Mouse (Mus musculus) heart, adult 18-20 months (tissue): ENCODE data around the gene Sumf2. TPM values are rescaled to one million over a fixed set of nuclear protein-coding genes. Genes with fewer than 3 reads are reported as not detected.

Source experiments
- DNase-seq, 2 experiments: peaks; one replicate each; pipeline ENCODE4 v3.0.0; 2021 to 2022; ENCODE audit warnings: mixed read lengths in 1 of 2
- total RNA-seq, 2 experiments: library from RNA; stranded (reverse); gene quantifications; 2 replicates each; pipeline ENCODE4 v1.2.3; 2021

The Sumf2 gene
- total RNA-seq, 2 experiments from 2014 or later, result 10.3 to 11.9 TPM

- DNase-seq, result peak; percentile 92 to 94
Measured at GRCm38 (mm10) chr5:129908242-129908965, 61.6 kb downstream of the Sumf2 start, which contains the start of gene Nupr1l. Gene Nupr1l, plus strand, starts transcription at chr5:129908540.

GRCm38 (mm10) chr5:129909147-129909546, 62.4 kb downstream of the Sumf2 start:
- no peak for DNase-seq

DNA sequence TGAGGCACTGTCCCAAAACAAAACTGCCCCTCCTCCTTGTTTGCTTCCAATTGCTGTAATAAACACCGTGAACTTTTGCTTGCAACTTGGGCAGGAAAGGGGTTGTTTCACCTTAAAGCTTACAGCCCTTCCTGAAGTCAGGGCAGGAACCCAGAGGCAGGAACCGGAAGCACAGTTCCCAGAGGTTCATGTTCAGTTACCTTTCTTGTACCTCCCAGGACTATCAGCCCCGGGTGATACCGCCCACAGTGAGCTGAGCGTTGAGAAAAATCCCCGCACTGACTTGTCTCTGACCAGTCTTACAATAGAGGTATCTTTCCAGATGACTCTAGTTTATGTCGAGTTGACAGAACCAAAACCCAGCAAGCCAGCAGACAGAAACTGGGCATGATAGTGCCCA, 62.8 kb downstream of the Sumf2 start:
- no peak for DNase-seq

Other genes with a start within 250 kb of the Sumf2 start
- 1 to 10 TPM; 2.4 to 2.9 TPM for gene Zfp11, start 176.9 kb upstream of the Sumf2 start, total RNA-seq
- not detected for gene Sept14, start 138.5 kb upstream of the Sumf2 start, total RNA-seq
- 10 to 100 TPM; 87.6 to 91.5 TPM for gene Mrps17, start 131.5 kb upstream of the Sumf2 start, total RNA-seq
- 100 to 1,000 TPM; 843 to 897 TPM for gene Nipsnap2, start 121.9 kb upstream of the Sumf2 start, total RNA-seq
- gene Psph, start 59.5 kb upstream of the Sumf2 start, total RNA-seq, result 10 to 100 TPM in 1 of 2 experiments, 1 to 10 TPM in 1; 8.9 to 10.7 TPM
- 1,000 to 10,000 TPM; 1,175 to 1,318 TPM for gene Chchd2, start 40.5 kb downstream of the Sumf2 start, total RNA-seq
- gene Zbed5, start 48.7 kb downstream of the Sumf2 start, total RNA-seq, result under 1 TPM; 0.46 to 0.69 TPM
- gene Phkg1, start 51.6 kb downstream of the Sumf2 start, total RNA-seq, result 10 to 100 TPM; 14.3 to 14.7 TPM
- gene Nupr1l, start 61.6 kb downstream of the Sumf2 start, total RNA-seq, result 1 to 10 TPM in 1 of 2 experiments, under 1 TPM in 1; 0.45 to 1.1 TPM
- gene Vkorc1l1, start 95.0 kb downstream of the Sumf2 start, total RNA-seq, result 10 to 100 TPM; 14.6 to 18.4 TPM
- gene Gusb, start 156.1 kb downstream of the Sumf2 start, total RNA-seq, result 10 to 100 TPM; 14.1 TPM
- gene Asl, start 182.3 kb downstream of the Sumf2 start, total RNA-seq, result 1 to 10 TPM; 4.6 to 5.0 TPM
- gene Crcp, start 182.3 kb downstream of the Sumf2 start, total RNA-seq, result 10 to 100 TPM; 13.8 to 14.8 TPM
- gene Tpst1, start 226.3 kb downstream of the Sumf2 start, total RNA-seq, result 1 to 10 TPM; 6.9 to 8.3 TPM